Mouse (Mus musculus): ENCODE results near the gene Tmpo. TPM values are rescaled to one million over a fixed set of nuclear protein-coding genes. Genes with fewer than 3 reads are reported as not detected.
A peak's percentile ranks its signal among the peaks of the same experiment; 100 is the strongest.
"Not testable (repeated sequence)": the region's sequence is repeated elsewhere in the genome, so short reads cannot be mapped to it uniquely, and the experiment has no call there.

The Tmpo gene
- total RNA-seq, 2 experiments from 2014 or later, result 95.1 to 105 TPM

DNA sequence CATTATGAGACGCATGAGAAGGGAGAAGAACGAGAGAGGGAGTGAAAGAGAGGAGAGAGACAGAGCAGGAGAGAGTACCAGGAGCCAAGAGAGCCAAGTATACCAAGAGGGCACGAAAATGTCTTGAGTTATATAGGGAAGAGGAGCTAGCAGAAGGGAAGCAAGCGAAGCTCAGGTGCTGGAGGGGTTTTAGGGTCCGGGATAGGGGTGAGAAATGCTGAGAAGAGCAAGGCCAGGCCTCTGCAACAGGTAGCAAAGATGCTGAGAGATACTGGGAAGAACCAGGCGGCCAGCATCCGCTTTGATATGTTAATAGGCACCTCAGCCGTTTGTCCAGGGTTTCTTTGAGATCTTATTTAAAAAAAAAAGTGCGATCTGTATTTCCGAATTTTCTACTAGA is 6.2 kb upstream of the Tmpo start:
- DNase-seq, result no peak

DNA sequence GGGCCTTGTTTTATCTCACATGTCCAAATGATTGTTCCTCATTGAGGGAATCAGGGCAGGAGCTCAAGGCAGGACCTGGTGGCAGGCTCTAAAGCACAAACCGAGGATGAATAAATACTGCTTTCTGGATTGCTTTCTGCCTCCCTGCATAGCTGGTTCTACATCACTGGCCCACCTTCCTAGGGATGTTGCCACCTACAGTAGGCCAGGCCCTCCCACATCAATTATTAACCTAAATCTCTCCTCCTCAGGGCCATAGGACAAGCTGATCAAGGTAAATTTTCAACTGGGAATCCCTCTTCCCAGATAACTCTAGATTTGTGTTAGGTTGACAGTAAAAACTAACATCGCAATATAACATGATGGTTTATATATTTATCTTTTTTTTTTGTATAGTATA is 4.6 kb upstream of the Tmpo start:
- DNase-seq, result no peak

DNA sequence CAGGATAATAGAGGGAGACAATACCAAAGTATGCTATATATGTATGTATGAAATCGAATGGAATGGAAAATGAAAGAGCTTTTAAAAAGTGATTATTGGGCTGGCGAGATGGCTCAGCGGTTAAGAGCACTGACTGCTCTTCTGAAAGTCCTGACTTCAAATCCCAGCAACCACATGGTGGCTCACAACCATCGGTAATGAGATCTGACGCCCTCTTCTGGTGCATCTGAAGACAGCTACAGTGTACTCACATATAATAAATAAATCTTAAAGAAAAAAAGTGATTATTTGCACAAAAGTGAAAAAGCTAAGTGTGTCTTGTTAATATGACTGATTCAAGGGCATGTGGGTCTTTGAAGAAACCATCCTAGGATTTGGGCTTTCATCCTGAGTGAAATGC is 3.8 kb upstream of the Tmpo start:
- DNase-seq, result not testable (repeated sequence)

DNA sequence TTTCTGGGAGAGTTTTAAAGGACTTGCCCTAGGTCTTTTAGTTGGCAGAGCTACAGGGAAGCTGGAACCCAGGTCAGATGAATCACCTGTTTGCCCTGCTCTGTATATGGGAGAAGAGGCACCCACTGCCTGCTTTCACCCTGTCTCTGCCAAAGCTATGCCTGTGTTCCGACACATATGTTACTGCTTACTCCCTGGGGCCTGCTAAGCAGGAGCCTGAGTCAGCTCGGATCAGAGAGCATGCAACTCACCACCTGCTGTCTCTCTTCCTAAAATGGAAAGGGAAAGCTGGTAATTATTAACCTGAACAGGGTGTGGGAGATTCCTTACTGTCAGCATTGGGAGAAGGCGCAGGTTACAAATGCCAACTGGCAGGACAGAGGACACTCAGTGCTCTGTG is 2.2 kb upstream of the Tmpo start:
- DNase-seq, result peak; percentile 22 to 44

DNA sequence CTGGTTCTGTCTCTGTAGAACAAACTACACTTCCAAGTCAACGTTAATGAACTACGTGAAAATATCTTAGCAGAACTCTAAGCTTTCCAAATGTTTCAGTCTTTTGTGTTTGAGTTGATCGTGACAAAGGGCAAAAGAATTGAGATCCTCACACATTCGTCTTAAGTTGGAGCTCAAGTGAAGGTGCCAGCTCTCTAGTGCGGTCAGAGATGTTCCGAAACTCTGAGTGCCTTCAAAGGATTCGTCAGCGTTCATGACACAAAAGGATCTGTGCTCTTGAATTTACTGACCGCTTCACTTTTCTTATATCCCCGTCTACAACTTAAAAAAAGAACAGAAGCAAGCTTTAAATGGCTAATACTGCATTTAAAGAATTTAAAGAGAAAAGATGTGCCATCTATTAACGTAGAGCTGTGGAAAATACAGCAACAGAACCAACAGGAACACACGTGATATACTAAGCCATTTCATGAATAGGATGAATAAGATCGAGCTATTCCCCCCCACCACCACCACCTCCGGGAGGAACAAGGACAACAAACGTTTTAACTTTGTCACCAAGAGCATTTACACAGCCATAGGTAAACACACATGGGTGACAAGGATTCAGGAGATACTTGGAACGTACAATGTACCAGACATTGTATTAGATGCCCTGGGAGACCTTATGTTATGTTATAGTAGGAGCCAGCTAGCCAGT is 1.3 kb upstream of the Tmpo start:
- DNase-seq, result no peak

DNA sequence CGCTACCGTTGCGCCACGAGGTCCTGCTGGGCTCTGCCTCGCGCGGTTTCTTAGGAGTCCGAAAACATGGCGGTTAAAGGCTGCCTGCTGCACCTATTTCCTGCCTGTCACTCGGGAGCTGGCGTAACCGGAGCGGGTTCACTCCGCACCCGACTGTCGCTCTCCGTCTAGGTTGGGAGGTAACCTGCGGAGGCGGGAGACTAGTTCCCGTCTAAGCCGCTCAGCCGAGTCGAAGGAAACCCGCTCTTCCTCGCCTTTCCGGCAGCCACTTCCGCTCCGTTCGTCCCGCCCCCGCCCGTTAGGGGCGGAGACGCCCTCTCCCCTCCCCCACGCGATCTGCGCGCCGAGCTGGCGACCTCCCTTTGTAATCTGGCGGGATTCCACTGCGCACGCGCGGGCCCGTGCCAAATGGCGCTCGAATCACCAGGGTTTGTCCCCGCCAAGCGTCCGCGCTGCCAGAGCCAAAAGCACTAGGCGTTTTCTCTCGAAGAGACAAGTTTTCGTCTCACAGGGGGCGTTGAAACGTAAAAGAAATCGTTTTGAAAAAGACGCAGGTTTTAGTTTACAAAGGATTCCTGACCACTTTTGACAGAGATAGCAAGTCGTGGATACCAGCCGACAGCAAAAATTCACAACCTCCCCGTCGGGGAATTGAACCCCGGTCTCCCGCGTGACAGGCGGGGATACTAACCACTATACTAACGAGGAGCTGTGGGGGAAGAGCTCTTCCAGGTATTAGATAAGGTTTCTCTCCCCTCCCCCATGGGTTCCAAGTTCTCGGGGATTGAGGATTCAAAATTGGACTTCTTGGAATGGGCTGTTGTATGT is 560 bp upstream of the Tmpo start:
- peak; percentile 100 for DNase-seq

DNA sequence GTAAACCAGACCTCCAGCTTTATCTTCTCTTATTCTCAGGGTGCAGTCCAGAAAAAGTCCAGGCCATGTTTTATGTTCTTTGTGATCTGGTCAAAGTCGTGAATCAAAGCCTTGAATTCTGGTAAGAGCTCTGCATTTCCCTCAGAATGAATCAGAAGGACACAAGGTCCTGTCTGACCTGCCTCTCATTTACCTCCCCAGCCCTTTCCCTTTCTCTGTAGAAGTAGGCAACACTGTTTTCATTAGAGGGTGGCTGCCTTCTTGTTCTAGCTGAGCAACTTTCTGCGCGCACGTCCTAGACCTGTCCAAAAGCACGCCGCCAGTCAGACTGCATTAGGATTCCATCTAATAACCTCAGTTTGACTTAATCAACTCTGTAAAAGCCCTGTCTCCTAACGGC is 814 bp downstream of the Tmpo start:
- DNase-seq, result peak; percentile 39 to 45

DNA sequence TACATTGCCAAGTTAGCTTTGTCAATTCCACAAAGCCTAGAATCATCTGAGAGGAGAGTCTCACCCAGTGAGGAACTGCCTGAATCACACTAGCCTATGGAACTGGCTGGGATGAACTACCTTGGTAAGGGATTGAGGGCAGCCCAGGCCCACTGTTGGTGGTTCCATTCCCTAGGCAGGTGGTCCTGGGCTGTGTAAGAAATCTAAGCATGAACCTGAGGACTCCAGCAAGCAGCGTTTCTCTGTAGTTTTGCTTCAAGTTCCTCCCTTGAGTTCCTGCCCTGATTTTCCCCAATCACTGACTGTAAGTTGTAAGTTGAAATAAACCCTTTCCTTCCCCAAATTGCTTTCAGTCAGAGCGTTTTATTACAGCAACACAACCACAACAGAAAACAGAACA is 1.3 kb downstream of the Tmpo start:
- no peak for DNase-seq

DNA sequence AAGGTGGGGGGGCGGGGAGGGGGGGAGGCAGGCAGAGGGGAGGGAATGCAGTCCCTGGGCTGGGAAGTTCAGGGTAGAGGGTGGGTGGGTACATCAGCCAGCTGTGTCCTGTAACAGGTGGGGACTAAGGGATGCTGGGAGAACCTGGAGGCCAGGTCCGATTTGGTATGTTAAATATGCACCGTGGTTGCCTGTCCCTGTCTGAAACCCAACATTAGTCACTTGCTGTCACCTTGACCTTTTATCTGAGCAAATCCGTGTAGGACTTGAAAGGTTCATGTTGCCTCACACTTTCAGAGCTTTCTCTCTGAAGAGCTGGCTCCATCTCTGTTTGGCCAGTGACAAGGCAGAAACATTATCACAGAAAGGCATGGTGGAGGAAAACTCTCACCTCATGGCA is 3.9 kb downstream of the Tmpo start:
- peak; percentile 28 to 39 for DNase-seq

DNA sequence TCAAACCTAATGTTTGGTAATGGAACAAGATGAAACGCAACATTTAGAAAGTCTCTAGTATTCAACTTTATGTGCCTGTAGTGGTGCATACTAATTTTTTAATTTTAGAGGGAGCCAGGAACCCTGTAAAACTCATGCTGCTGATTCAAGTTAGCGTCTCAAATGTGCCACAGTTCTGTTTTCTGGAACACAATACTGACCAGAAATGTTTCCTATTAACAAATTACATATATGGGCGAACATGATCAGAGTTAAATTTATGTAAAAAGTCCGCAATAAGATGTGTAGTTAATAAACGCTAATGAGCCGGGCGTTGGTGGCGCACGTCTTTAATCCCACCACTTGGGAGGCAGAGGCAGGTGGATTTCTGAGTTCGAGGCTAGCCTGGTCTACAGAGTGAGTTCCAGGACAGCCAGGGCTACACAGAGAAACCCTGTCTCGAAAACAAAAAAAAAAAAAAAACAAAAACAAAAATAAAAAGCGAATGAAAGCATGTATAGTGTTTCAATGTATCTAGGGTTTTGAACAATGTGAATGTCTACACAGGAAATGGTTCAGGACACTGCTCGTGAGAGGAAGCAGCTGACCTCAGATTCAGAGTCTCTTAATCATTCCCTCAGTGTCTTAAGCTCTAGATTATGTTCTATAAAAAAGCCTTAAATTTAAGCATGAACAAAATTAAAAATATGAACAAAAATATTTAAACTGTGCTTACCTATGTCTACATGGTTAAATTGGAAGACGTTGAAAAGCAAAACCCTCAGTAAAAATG is 8.6 kb downstream of the Tmpo start:
- no peak for DNase-seq

DNA sequence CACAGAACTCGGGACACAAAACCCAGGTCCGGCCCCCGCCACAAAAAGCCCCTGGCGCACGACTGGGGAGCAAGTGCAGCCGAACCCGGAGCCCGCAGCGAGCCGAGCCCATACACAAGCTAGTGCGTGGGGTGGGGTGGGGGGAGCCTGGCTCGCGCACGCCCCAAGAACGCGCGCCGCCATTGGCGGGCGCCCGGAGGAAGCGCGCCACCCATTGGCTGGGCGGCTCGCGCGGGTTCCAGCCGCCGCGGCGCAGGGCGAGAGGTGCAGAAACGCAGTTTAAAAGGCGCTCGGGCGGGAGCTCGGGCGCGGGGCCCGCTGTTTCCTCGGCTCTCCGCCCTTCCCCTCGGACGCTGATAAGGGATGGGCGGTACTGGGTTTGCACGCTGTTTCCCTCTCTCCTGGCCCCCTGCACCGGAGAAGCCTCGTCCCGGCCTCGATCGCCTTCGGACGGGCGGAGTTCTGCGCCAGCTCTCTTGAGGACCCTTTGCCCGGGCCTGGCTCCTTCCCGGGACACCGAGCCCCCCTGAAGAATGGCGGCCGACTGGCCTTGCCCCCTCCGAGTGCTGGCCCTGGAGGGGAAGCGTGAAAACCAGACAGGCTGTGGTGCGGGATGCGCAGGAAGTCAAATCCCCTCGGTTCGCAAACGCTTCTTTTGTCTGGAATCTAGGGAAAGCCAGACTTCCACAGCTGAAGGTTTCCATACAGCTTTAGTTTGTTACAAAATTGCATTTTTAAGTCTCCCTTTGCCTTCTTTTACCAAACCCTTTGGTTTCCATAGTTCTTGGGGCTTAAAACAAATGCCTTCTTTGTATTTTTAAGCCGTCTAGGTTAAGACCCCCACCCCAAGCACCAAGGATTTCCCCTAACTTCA is 9.4 kb downstream of the Tmpo start:
- peak; percentile 94 for DNase-seq

DNA sequence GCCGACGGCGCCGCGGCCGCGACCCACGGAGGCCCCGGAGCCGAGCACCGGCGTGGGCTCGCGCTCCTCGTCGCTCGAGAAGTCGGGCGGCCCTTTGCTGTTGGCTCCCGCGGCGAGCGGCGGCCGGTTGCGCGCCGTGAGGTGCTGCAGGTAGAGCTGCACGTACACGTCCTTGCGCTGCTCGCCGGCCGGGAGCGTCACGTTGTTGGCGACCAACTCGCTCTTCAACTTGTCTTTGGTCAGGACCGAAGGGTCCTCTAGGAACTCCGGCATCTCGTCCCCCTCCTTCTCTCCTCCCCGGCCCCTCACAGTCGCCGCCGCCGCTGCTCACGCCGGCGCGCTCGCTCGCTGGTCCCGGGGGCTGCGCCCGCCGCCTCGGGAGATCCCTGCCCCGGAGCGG is 10.1 kb downstream of the Tmpo start:
- DNase-seq, result peak; percentile 42 to 60

DNA sequence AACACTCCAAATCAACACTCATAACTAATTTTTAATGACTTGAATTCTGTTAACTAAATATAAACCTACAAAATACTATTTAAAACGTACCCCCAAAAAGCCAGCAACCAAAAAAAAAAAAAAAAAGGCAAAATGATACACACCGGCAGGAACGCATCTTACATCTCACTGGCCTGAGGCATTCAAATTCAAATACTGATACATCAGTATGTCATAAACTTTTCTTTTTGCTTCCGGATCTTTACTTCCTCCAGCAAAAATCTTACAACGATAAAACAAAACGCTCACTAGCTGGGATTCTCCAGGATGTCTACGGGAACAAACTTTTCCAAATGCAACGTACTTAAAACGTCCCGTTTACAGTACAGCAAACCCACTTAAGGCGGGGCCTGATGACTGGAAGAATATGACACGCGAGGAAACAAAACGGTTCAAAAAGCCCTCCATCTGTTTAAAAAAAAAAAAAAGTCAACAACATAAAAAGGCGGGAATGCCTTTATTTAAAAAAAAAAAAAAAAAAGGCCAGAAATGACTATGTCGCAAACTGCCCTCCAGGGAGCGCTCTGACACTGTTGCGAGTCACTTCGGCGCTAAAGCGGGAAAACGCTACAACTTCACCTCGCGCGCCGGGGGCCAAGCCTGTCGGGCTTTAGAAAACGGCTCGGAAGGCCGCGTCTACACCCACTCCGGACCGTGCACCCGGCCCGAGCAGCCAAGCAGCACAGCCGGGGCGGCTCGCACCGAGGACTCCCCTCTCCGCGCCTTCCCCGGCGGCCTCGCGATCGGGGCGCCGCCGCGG is 10.8 kb downstream of the Tmpo start:
- peak; percentile 90 to 92 for DNase-seq

DNA sequence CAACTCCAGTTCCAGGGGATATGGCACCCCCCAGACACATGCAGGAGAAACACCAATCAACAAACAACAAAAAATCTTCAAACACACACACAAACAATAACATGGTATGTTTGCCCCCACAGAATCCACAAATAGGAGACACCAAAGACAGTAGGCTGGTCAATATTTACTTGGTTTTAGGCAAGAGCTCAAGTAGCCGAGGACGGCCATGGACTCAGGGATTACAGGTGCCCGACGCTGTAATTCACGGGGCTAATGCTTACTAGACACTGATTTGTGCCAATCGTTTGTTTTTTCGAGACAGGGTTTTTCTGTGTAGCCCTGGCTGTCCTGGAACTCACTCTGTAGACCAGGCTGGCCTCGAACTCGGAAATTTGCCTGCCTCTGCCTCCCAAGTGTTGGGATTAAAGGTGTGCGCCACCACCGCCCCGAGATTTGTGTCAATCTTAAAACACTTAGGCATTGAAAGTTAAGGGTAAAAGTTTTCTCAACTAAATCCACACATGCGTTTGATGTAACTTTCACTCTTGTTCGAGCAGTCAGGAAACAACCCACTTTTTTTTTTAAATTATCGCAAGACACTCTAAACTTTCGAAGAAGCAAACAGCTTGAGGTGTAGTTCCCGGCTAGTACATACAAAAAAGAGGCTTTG is 11.6 kb downstream of the Tmpo start:
- no peak for DNase-seq

DNA sequence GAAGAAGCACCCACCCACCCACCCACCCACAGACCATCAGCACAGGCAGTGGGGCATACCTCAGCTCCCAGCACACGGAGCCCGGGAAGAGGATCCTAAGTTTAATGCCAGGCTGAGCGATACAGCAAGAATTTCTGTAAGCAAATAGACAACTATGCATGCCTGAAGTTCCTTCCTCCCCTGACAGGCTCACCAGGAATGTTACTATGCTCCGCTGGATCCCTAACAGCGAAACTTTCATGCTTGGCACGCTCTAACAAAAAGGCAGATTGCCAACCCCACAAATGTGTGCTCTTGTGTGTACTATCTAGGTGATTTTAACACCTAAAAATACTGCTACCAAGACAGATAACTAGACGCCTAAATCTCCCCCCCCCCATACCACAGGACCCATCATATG is 13.8 kb downstream of the Tmpo start:
- no peak for DNase-seq

DNA sequence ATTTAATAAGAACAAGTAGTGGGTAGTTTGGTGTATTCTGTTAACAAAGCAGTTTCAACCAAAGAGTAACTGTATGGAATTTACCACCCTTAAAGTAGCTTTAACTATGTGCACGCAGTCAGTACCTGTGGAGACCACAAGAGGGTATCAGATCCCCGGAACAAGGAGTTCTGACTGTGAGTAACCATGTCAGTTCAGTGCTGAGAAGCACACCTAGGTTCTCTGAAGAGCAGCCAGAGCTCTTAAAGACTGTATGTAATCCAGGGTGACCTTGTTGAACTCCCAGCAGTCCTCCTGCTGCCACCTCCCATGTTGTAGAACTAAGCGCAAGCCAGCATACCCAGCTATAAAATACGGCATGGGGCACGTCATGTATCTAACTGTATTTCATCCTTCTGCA is 14.2 kb downstream of the Tmpo start:
- DNase-seq, result peak; percentile 55 to 73

DNA sequence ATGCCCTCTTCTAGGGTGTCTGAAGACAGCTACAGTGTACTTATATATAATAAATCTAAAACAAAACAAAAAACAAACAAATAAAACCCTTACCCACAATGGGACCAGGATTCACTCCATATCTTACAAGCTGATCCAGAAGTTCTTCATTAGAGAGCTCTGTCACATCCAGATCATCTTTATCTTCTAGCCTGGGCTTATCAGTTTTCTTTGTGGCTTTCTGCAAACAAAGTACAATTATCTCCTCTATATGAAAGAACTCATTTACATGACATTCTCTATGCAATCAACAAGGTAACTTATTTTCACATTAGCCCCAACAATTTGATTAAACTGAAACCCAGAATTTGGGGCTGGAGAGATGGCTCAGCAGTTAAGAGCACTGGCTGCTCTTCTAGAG is 15.3 kb downstream of the Tmpo start:
- DNase-seq, result no peak

DNA sequence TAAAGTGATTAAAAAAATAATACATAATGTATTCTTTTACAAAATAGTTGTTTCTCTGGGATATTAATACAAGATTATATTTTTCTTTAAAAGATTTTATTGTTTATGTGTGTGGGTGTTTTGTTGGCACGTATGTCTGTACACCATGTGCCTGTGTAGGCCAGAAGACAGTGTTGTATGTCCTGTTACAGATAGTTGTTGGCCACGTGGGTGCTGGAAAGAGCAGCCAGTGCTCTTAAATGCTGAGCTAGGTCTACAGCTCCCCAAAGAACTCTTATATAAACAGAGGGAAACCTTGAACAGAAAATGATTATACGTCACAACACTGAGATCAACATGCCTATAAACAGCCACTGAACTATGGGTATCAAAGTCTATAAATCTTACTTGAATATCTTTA is 16.6 kb downstream of the Tmpo start:
- DNase-seq, result no peak

DNA sequence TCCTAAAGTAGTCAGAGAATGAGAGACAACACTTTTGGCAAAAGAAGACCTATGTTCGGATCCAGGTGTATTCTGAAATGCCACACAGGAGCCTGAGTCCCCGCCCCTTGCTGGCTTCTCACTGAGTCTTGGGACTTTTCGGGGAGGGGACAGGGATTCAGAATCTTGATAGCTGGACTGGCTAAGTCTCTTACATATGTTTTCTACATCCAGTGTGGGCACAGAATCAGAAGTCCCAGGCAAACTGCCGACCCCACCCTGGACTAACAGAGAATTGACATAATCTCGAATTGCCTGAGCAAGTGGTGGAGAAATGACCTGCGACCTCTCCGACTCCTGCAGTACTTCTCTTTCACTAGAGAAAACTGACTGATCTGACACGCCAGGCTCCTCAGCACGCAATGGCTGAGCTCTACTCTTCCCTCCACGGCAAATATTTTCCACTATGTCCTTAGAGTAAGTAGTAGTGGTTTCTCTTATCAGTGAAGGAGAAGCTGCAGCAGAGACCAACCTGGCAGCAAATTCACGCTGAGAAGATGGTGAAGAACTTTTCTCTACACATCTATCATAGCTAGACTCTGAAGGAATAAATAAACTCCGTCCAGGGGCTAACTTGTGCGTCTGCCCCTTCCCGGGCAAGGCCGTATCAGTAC is 18.5 kb downstream of the Tmpo start:
- no peak for DNase-seq

DNA sequence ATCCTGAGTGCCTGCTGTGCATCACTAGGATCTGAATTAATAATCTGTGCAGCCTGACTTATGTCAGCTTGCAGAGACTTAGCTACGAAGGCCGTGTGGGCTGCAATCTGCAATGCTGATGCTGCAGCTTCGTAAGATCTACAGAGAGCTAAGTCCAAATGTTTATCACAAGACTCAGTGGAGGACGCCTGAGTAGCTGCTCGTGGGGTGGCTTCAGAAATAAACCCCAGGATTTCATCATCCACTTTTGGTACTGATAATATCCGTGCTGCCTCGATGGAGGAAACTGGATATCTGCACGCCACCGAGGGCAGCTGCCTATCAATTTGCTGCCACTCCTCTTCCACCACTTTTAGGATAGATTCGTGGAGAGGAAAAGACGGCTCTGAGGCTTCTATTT is 19.0 kb downstream of the Tmpo start:
- DNase-seq, result no peak
